Mouse (Mus musculus) kidney, adult 2 months (tissue): ENCODE measurements around the gene Lhx8.

ENCODE experiments used
- CTCF ChIP-seq: fragments of 200-500 bp; conservative IDR thresholded peaks from 2 replicates; pipeline ENCODE4 v1.5.1; 2011; ENCODE audit warnings: low read depth, mild to moderate bottlenecking, control low read depth, low read length, moderate library complexity, mixed read lengths; ENCODE audit not compliant: insufficient read depth, insufficient read length
- POLR2A ChIP-seq: fragments of 200-500 bp; IDR thresholded peaks from one replicate; pipeline ENCODE4 v1.6.1; 2011; ENCODE audit warnings: low read depth, low read length, control low read depth

GRCm38 (mm10) chr3:154328721-154329322 is 1.6 kb downstream of the Lhx8 start:
- no peak for TF ChIP-seq CTCF
- no peak for TF ChIP-seq POLR2A
